Mouse (Mus musculus) heart, embryonic 11.5 days (tissue): Measurements from ENCODE around the gene Sowaha. TPM values are rescaled to one million over a fixed set of nuclear protein-coding genes. Genes with fewer than 3 reads are reported as not detected.

Experiments used
- ATAC-seq: fragments of 200-750 bp; cut with Nextera tagmentation; replicated peaks from 2 replicates; pipeline ENCODE4 v1.8.0; 2017; ENCODE audit warnings: moderate library complexity; ENCODE audit not compliant: insufficient number of reproducible peaks, low FRiP score, low TSS enrichment
- H3K27ac ChIP-seq: fragments of 300-500 bp; sonication (generic); 2 replicates; pipeline ENCODE4 v1.5.1; 2014; ENCODE audit warnings: mild to moderate bottlenecking, low read depth, low read length
- H3K27me3 ChIP-seq: fragments of 300-500 bp; sonication (generic); 2 replicates; pipeline ENCODE4 v1.6.1; 2014; ENCODE audit warnings: mild to moderate bottlenecking, low read length, mixed read lengths; ENCODE audit not compliant: control insufficient read depth, insufficient read depth
- H3K36me3 ChIP-seq: fragments of 300-500 bp; sonication (generic); 2 replicates; pipeline ENCODE4 v1.6.1; 2014; ENCODE audit warnings: mild to moderate bottlenecking, low read length, moderate library complexity, mixed read lengths; ENCODE audit not compliant: control insufficient read depth, insufficient read depth
- H3K4me1 ChIP-seq: fragments of 300-500 bp; sonication (generic); 2 replicates; pipeline ENCODE4 v1.6.1; 2014; ENCODE audit warnings: low read length; ENCODE audit not compliant: control insufficient read depth, insufficient read depth
- H3K4me2 ChIP-seq: fragments of 300-500 bp; sonication (generic); 2 replicates; pipeline ENCODE4 v1.6.1; 2014; ENCODE audit warnings: mild to moderate bottlenecking, moderate library complexity
- H3K4me3 ChIP-seq: fragments of 300-500 bp; sonication (generic); 2 replicates; pipeline ENCODE4 v1.5.1; 2014; ENCODE audit warnings: low read depth, low read length
- H3K9ac ChIP-seq: fragments of 300-500 bp; sonication (generic); 2 replicates; pipeline ENCODE4 v1.6.1; 2014; ENCODE audit warnings: mild to moderate bottlenecking, low read depth, low read length, moderate library complexity
- H3K9me3 ChIP-seq: fragments of 300-500 bp; sonication (generic); replicated peaks from 2 replicates; pipeline ENCODE4 v1.6.1; 2016; ENCODE audit warnings: low read length; ENCODE audit not compliant: control insufficient read depth
- WGBS: fragments of 180-500 bp; shearing (Covaris S2); extraction: QIAGEN DNeasy Blood & Tissue Kit; methylation state at CpG from one replicate; pipeline ENCODE4 v1.1.7; 2014; ENCODE audit not compliant: insufficient replicate concordance; 5-methylcytosine and 5-hydroxymethylcytosine counted together
- polyA plus RNA-seq: library from polyadenylated mRNA; unstranded; fragments of >200 nt; fragmentation: Nextera tagmentation; extraction: Ambion mirVana; gene quantifications from 2 replicates; pipeline ENCODE4 v1.2.1, GENCODE M21; 2014

Sowaha gene
- 0.41 and 0.73 TPM in 2 replicates for polyA plus RNA-seq

DNA sequence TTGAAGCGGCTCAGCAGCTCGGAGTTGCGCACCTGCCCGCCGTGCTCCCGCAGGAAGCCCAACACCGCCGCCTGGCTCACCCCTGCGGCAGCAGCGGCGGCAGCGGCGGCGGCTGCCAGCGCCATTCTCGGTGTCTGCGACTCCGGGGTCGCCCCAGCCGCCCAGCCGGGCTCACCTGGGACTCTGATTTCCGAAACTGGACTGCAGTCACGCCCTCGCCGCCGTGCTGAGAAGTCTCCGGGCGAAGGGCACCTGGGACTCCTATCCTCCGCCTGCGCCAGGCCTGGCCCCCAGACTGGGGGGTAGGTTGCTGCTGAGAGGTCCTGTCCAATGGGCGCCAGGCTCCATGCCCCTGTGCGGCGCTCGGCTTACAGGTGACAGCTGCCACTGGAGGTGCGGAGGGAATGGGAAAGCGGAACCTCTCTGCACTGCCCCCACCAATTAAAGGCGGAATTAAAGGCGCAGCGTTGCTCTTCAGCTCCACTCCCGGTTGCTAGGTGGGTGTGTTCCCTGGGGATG lies at the start of gene Sowaha, which contains the start of gene Gm9945:
Gene Sowaha, minus strand, starts transcription at position 492 of the 519 bp plus-strand sequence.
Gene Gm9945, plus strand, starts transcription at position 384 of the 519 bp plus-strand sequence.
- Histone ChIP-seq H3K9me3 (no peaks in the 10 kb centered on the region), H3K36me3 (no peaks in the 10 kb centered on the region), H3K27ac (no peak within 1 kb of the TSS), H3K4me1 (peaks cover 13% of the 10 kb centered on the region), H3K9ac (peak within 1 kb of the TSS; percentile 52), H3K27me3 (peaks cover 50% of the 10 kb centered on the region), H3K4me2 (peak within 1 kb of the TSS; percentile 93), H3K4me3 (peak within 1 kb of the TSS; percentile 57)
- WGBS, result 6% methylated on average over 38 of the region's 40 CpGs
- no peak for ATAC-seq

DNA sequence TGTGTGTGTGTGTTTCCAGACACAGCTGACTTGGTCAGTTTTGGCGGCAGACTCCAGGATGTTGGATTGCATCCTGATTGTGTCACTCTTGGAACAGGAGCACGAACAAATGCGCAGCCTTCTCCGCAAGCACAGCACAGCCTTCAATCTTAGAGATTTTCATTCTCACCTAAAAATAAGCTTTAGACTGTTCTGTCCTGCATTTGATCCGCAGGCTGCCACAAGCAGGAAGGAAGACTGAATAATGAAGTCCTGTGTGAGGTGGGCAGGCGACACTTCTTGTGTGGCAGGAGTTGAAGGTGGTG lies 49.1 kb upstream of the Sowaha start:
- ATAC-seq, result no peak
- Histone ChIP-seq H3K4me1 (peaks cover 34% of the 10 kb centered on the region), H3K27me3 (no peaks in the 10 kb centered on the region), H3K9ac (no peak overlapping the region), H3K4me3 (no peak overlapping the region), H3K4me2 (peak overlapping the region; percentile 8; the same call in 1 of the 2 replicates), H3K36me3 (peaks cover 4% of the 10 kb centered on the region), H3K27ac (no peak overlapping the region), H3K9me3 (no peaks in the 10 kb centered on the region)
- WGBS, result 44% methylated on average over 6 of the region's 6 CpGs

DNA sequence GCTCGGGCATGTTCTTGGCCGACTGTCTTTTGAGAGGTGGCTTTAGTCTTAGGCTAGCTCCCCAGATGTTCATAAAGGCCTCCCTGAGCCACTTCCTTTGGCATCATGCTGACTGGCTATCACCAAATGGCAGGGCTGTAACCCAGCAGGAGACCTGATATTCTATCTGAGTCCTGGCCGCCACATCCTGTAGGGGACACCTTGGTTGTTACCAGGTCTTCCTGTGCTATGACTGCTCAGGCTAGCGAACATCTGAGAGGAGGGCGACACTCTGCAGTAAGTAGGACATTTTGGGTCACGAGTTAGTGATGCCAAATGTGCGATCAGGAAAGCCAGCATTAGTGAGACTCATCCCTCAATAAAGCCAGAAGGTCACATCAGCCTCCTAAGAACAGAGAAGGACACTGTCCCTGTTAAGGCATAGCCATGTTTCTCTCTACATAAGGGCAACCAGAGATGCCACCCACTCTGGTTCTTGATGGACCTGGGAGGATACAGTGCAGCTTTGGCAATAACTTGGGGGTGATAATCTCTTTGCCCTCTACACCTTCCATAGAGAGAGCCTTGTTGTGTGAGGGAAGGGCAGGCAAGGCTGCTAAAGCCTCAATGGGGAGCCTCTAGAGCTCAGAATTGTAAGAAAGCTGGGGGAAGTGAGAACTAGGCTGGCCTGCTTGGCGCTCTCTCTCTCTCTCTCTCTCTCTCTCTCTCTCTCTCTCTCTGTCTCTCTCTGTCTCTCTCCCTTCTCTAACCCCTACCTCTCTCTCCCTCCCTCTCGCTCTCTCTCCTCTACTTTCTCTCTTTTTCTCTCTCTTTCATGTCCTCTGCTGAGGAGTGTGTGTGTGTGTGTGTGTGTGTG lies 48.6 kb upstream of the Sowaha start:
- Histone ChIP-seq H3K27ac (no peak overlapping the region), H3K9me3 (no peaks in the 10 kb centered on the region), H3K4me3 (no peak overlapping the region), H3K27me3 (no peaks in the 10 kb centered on the region), H3K9ac (no peak overlapping the region), H3K4me2 (no peak overlapping the region), H3K36me3 (no peaks in the 10 kb centered on the region; the same call in 1 of the 2 replicates), H3K4me1 (peaks cover 34% of the 10 kb centered on the region)
- no peak for ATAC-seq
- 46% methylated on average over 9 of the region's 9 CpGs for WGBS

GRCm38 (mm10) chr11:53525461-53525860 lies 45.4 kb upstream of the Sowaha start:
- Histone ChIP-seq H3K9ac (no peak overlapping the region; the same call in 1 of the 2 replicates), H3K4me3 (no peak overlapping the region), H3K4me1 (peaks cover 58% of the 10 kb centered on the region), H3K27ac (0 out of 2 replicates have a peak overlapping the region, but pooled peaks have one; percentile 51), H3K36me3 (no peaks in the 10 kb centered on the region), H3K9me3 (no peaks in the 10 kb centered on the region), H3K27me3 (no peaks in the 10 kb centered on the region), H3K4me2 (no peak overlapping the region)
- 36% methylated on average over 4 of the region's 4 CpGs for WGBS
- no peak for ATAC-seq

DNA sequence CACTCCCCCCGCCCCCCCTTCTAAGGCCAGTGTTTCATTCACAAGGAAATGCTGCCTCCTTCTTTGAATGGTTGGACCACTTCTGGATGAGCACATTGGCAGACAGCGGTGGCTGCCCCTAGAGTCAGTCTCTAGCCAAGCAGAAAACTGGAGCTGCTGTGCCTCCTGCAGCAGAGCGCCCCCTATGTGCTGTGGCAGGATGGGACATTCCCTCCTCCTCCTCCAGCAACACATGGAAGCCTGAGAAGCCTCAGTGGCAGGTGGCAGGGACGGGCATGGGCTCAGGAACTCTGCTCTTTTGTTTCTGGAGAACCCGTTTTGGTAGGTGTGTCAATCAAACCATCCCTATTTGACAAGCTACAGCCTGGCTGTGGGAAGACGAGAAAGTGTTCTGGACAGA lies 44.8 kb upstream of the Sowaha start:
- 68% methylated on average over 6 of the region's 6 CpGs for WGBS
- Histone ChIP-seq H3K27me3 (no peaks in the 10 kb centered on the region), H3K4me3 (no peak overlapping the region), H3K36me3 (no peaks in the 10 kb centered on the region), H3K27ac (0 out of 2 replicates have a peak overlapping the region, but pooled peaks have one; percentile 5), H3K9me3 (no peaks in the 10 kb centered on the region), H3K9ac (no peak overlapping the region), H3K4me1 (peaks cover 57% of the 10 kb centered on the region), H3K4me2 (no peak overlapping the region)
- no peak for ATAC-seq

DNA sequence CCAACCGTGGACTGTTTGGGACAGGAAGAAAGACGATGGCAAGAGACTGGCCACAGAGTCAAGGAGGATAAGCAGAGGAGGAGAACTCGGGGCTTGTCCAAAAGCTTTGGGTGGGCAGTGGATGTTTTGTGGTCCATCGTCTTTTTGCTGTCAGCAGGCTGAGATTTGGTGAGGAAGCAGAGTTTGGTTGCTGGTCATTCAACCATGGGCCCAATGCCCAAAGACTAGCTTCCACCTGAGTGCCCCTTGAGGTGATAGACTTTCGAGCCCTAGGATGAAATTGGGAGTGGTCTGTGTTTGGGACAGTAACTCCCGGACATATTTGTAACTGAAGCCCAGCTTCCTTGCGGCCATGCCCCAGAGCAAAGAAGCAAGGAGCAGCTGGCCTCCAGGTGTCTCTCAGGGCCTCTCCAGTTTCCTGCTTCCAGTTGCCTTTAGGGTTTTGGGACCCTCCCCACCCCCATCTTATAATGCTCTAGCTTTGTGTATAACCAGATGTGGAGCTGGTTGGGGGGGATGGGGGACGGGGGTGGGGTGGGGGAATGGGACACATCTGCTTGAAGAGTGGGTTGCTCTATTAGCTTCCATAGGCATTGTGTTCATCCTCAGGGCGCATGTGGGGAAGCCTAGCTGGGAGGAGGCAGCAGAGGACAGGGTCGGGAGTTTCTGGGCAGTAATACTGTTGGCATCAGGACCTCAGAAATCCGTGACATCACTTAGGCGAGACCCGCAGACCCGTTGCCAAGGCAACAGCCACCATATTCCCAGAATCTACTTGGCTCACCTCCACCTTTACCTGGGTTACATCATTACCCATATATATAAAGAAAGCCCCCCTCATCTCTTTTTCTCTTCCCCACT lies 43.7 kb upstream of the Sowaha start:
- ATAC-seq, result no peak
- Histone ChIP-seq H3K4me1 (peaks cover 53% of the 10 kb centered on the region), H3K27me3 (no peaks in the 10 kb centered on the region), H3K9me3 (no peaks in the 10 kb centered on the region), H3K27ac (no peak overlapping the region), H3K36me3 (no peaks in the 10 kb centered on the region), H3K4me2 (no peak overlapping the region), H3K9ac (no peak overlapping the region), H3K4me3 (no peak overlapping the region)
- 80% methylated on average over 14 of the region's 14 CpGs for WGBS

DNA sequence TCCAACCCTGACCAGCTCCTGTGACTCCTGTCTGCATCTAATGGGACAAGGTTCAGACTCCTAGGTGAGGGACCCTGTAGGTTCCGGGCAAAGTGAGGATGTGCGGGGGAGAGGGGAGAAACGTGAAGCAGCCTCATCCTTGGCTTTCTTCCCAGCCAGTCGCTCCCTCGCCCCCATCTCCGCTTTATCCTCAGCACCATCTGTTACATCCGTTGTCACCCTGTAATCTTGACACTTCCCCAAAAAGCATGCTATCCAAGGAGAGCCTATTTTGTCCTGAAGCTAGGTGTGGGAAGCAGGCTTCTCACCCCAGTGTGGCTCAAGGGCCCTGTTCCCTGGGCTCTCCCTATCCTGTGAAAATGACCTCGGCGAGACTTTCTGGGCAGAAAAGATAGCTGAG lies 42.9 kb upstream of the Sowaha start:
- Histone ChIP-seq H3K4me3 (no peak overlapping the region), H3K4me1 (peaks cover 47% of the 10 kb centered on the region), H3K27ac (no peak overlapping the region), H3K4me2 (no peak overlapping the region), H3K36me3 (no peaks in the 10 kb centered on the region), H3K9me3 (no peaks in the 10 kb centered on the region), H3K9ac (no peak overlapping the region), H3K27me3 (no peaks in the 10 kb centered on the region)
- 30% methylated on average over 9 of the region's 9 CpGs for WGBS
- ATAC-seq, result no peak

DNA sequence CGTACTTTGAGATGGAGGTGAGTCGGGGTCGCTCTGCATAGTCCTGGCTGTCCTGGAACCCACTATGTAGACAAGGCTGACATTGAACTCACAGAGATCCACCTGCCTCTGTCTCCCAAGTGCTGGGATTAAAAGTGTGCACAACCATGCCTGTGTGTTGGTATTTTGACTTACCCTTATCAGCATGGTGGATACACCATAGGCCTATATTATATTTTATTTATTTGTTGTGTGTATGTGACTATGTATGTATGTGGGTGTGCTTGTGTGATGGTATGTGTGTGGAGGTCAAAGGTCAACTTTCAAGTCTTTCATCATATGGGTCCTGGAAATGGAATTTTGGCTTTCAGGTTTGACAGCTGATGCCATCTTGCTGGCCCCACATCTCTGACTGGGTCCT lies 42.3 kb upstream of the Sowaha start:
- Histone ChIP-seq H3K9ac (no peak overlapping the region), H3K36me3 (no peaks in the 10 kb centered on the region), H3K27me3 (no peaks in the 10 kb centered on the region), H3K4me2 (no peak overlapping the region), H3K4me3 (no peak overlapping the region), H3K9me3 (no peaks in the 10 kb centered on the region), H3K4me1 (peaks cover 44% of the 10 kb centered on the region), H3K27ac (no peak overlapping the region)
- ATAC-seq, result no peak
- WGBS, result 81% methylated on average over 3 of the region's 3 CpGs
